Mouse (Mus musculus) stomach, postnatal 0 days (tissue): Measurements from ENCODE around the gene Abce1. TPM values are rescaled to one million over a fixed set of nuclear protein-coding genes. Genes with fewer than 3 reads are reported as not detected.
"Not testable (repeated sequence)": the region's sequence is repeated elsewhere in the genome, so short reads cannot be mapped to it uniquely, and the experiment has no call there.

Experiments
- ATAC-seq: fragments of 200-750 bp; cut with Nextera tagmentation; 2 replicates; pipeline ENCODE4 v1.8.0; 2017; ENCODE audit not compliant: low FRiP score, low TSS enrichment
- DNase-seq: peaks from one replicate; pipeline ENCODE4 v3.0.0-alpha.2; 2016; ENCODE audit warnings: low spot score
- H3K27ac ChIP-seq: fragments of 300-500 bp; sonication (generic); replicated peaks from 2 replicates; pipeline ENCODE4 v1.5.1; 2014; ENCODE audit warnings: mild to moderate bottlenecking, control low read depth
- H3K27me3 ChIP-seq: fragments of 300-500 bp; sonication (generic); 2 replicates; pipeline ENCODE4 v1.6.1; 2014; ENCODE audit warnings: low read length; ENCODE audit not compliant: control insufficient read depth, insufficient read depth
- H3K36me3 ChIP-seq: fragments of 300-500 bp; sonication (generic); 2 replicates; pipeline ENCODE4 v1.6.1; 2014; ENCODE audit warnings: low read length, mixed read lengths; ENCODE audit not compliant: control insufficient read depth, insufficient read depth
- H3K4me1 ChIP-seq: fragments of 300-500 bp; sonication (generic); replicated peaks from 2 replicates; pipeline ENCODE4 v1.6.1; 2014; ENCODE audit warnings: antibody characterized with exemption; ENCODE audit not compliant: control insufficient read depth, insufficient read depth
- H3K4me2 ChIP-seq: fragments of 300-500 bp; sonication (generic); replicated peaks from 2 replicates; pipeline ENCODE4 v1.6.1; 2014; ENCODE audit warnings: low read depth, mild to moderate bottlenecking, control low read depth, moderate library complexity
- H3K4me3 ChIP-seq: fragments of 300-500 bp; sonication (generic); 2 replicates; pipeline ENCODE4 v1.5.1; 2014; ENCODE audit warnings: low read depth, low read length, control low read depth
- H3K9ac ChIP-seq: fragments of 300-500 bp; sonication (generic); 2 replicates; pipeline ENCODE4 v1.6.1; 2014; ENCODE audit warnings: mild to moderate bottlenecking, low read length, control low read depth, mixed read lengths
- H3K9me3 ChIP-seq: fragments of 300-500 bp; sonication (generic); 2 replicates; pipeline ENCODE4 v1.6.1; 2016; ENCODE audit warnings: low read length; ENCODE audit not compliant: control insufficient read depth
- CTCF ChIP-seq: IDR thresholded peaks from 2 replicates; pipeline ENCODE4 v1.5.1; 2016; ENCODE audit warnings: antibody characterized with exemption, low read depth, mild to moderate bottlenecking, moderate library complexity
- EP300 ChIP-seq: optimal IDR thresholded peaks from 2 replicates; pipeline ENCODE3; 2016; ENCODE audit warnings: antibody characterized with exemption
- WGBS: fragments of 180-500 bp; shearing (Covaris S2); extraction: QIAGEN DNeasy Blood & Tissue Kit; methylation state at CpG from one replicate; pipeline ENCODE4 v1.1.7; 2014; 5-methylcytosine and 5-hydroxymethylcytosine counted together
- polyA plus RNA-seq: library from polyadenylated mRNA; unstranded; fragments of >200 nt; fragmentation: Nextera tagmentation; extraction: Ambion mirVana; gene quantifications from 2 replicates; pipeline ENCODE4 v1.2.1, GENCODE M21; 2015

The Abce1 gene
- polyA plus RNA-seq, 1 experiment from 2014 or later = 39.1 TPM

- Histone ChIP-seq H3K27ac (no peak overlapping the region), H3K4me3 (peak overlapping the region; percentile 46), H3K4me1 (no peaks in the 10 kb centered on the region), H3K4me2 (peak overlapping the region; percentile 61), H3K9ac (peak overlapping the region; percentile 41), H3K27me3 (no peaks in the 10 kb centered on the region), H3K9me3 (no peaks in the 10 kb centered on the region), H3K36me3 (peaks cover 8% of the 10 kb centered on the region; the same call in 1 of the 2 replicates)
- 37% methylated on average over 2 of the region's 2 CpGs for WGBS
- TF ChIP-seq CTCF = no peak
- no peak for TF ChIP-seq EP300
- ATAC-seq (no peak), DNase-seq (no peak)
Measured at GRCm38 (mm10) chr8:79680965-79681364, 30.6 kb downstream of the Abce1 start.

- no peaks in the 10 kb centered on the region for H3K9me3 ChIP-seq
- peaks cover 8% of the 10 kb centered on the region; the same call in 1 of the 2 replicates for H3K36me3 ChIP-seq
- ATAC-seq = peak; percentile 76
- no peak overlapping the region for H3K27ac ChIP-seq
- TF ChIP-seq CTCF (no peak), EP300 (no peak)
- H3K27me3 ChIP-seq = no peaks in the 10 kb centered on the region
- peak; percentile 43 for DNase-seq
- peak overlapping the region; percentile 41 for H3K9ac ChIP-seq
- 3% methylated on average over 34 of the region's 34 CpGs for WGBS
- H3K4me2 ChIP-seq = peak overlapping the region; percentile 61
- peak overlapping the region; percentile 46 for H3K4me3 ChIP-seq
- no peaks in the 10 kb centered on the region for H3K4me1 ChIP-seq
Measured at GRCm38 (mm10) chr8:79680555-79680954, 31.0 kb downstream of the Abce1 start.

- H3K27me3 ChIP-seq, H3K27ac ChIP-seq, H3K36me3 ChIP-seq, H3K9me3 ChIP-seq, H3K4me1 ChIP-seq, DNase-seq, ATAC-seq, H3K9ac ChIP-seq: not testable (repeated sequence)
- peak overlapping the region; percentile 46 for H3K4me3 ChIP-seq
- peak overlapping the region; percentile 61 for H3K4me2 ChIP-seq
- WGBS = 35% methylated on average over 10 of the region's 10 CpGs
Measured at GRCm38 (mm10) chr8:79680083-79680482, 31.5 kb downstream of the Abce1 start.

GRCm38 (mm10) chr8:79679005-79679404 is 32.5 kb downstream of the Abce1 start:
- no peak for DNase-seq
- no peaks in the 10 kb centered on the region for H3K4me1 ChIP-seq

GRCm38 (mm10) chr8:79676461-79676860 is 35.1 kb downstream of the Abce1 start:
- no peaks in the 10 kb centered on the region for H3K27me3 ChIP-seq
- H3K36me3 ChIP-seq = peaks cover 14% of the 10 kb centered on the region
- no peak overlapping the region for H3K27ac ChIP-seq
- WGBS = 81% methylated on average over 4 of the region's 4 CpGs
- no peaks in the 10 kb centered on the region for H3K4me1 ChIP-seq
- DNase-seq (no peak), ATAC-seq (no peak)
- TF ChIP-seq CTCF = no peak
- no peak for TF ChIP-seq EP300
- no peak overlapping the region for H3K9ac ChIP-seq
- no peaks in the 10 kb centered on the region for H3K9me3 ChIP-seq
- no peak overlapping the region for H3K4me3 ChIP-seq
- H3K4me2 ChIP-seq = no peak overlapping the region

More at GRCm38 (mm10) chr8:79679005-79679404, 32.5 kb downstream of the Abce1 start:
- H3K27ac ChIP-seq = no peak overlapping the region
- 71% methylated on average over 5 of the region's 5 CpGs for WGBS
- peaks cover 3% of the 10 kb centered on the region; the same call in 1 of the 2 replicates for H3K36me3 ChIP-seq
- H3K27me3 ChIP-seq = no peaks in the 10 kb centered on the region
- H3K9ac ChIP-seq = no peak overlapping the region
- no peak for TF ChIP-seq EP300
- no peak for TF ChIP-seq CTCF
- no peaks in the 10 kb centered on the region for H3K9me3 ChIP-seq
- H3K4me2 ChIP-seq = no peak overlapping the region
- no peak overlapping the region for H3K4me3 ChIP-seq
- no peak for ATAC-seq

GRCm38 (mm10) chr8:79658715-79659114 is 52.8 kb downstream of the Abce1 start:
- not testable (repeated sequence) for H3K9me3 ChIP-seq, H3K27me3 ChIP-seq, H3K27ac ChIP-seq, H3K4me2 ChIP-seq, H3K4me1 ChIP-seq, H3K4me3 ChIP-seq, DNase-seq, H3K9ac ChIP-seq, ATAC-seq
- 96% methylated on average over 4 of the region's 4 CpGs for WGBS
- H3K36me3 ChIP-seq = peaks cover 14% of the 10 kb centered on the region
